Mouse (Mus musculus): ENCODE data around the gene Rab30. TPM values are rescaled to one million over a fixed set of nuclear protein-coding genes. Genes with fewer than 3 reads are reported as not detected.
"Not testable (repeated sequence)": the region's sequence is repeated elsewhere in the genome, so short reads cannot be mapped to it uniquely, and the experiment has no call there.

Gene Rab30
- total RNA-seq, 2 experiments from 2014 or later = 0.28 to 0.46 TPM

- ATAC-seq (replicated peaks; ENCODE audit: low FRiP score, low TSS enrichment, poor library complexity, severe bottlenecking) = no peak
Observed at GRCm38 (mm10) chr7:92742341-92742741, 938 bp downstream of the Rab30 start.

- ATAC-seq (replicated peaks; ENCODE audit: low FRiP score, low TSS enrichment, poor library complexity, severe bottlenecking) = peak; percentile 46
Observed at GRCm38 (mm10) chr7:92742774-92743173, 1.4 kb downstream of the Rab30 start.

GRCm38 (mm10) chr7:92743325-92743724 is 1.9 kb downstream of the Rab30 start:
- ATAC-seq (replicated peaks; ENCODE audit: low FRiP score, low TSS enrichment, poor library complexity, severe bottlenecking) = no peak

- no peak for ATAC-seq (replicated peaks; ENCODE audit: low FRiP score, low TSS enrichment, poor library complexity, severe bottlenecking)
Observed at GRCm38 (mm10) chr7:92750395-92750794, 9.0 kb downstream of the Rab30 start.

- ATAC-seq (replicated peaks; ENCODE audit: low FRiP score, low TSS enrichment, poor library complexity, severe bottlenecking) = no peak
Observed at GRCm38 (mm10) chr7:92758067-92758466, 16.7 kb downstream of the Rab30 start.

- no peak for ATAC-seq (replicated peaks; ENCODE audit: low FRiP score, low TSS enrichment, poor library complexity, severe bottlenecking)
Observed at GRCm38 (mm10) chr7:92760651-92761050, 19.2 kb downstream of the Rab30 start.

- ATAC-seq (replicated peaks; ENCODE audit: low FRiP score, low TSS enrichment, poor library complexity, severe bottlenecking) = no peak
Observed at GRCm38 (mm10) chr7:92761161-92761560, 19.8 kb downstream of the Rab30 start.

GRCm38 (mm10) chr7:92765426-92765825 is 24.0 kb downstream of the Rab30 start:
- no peak for ATAC-seq (replicated peaks; ENCODE audit: low FRiP score, low TSS enrichment, poor library complexity, severe bottlenecking)

GRCm38 (mm10) chr7:92766096-92767090 is 25.0 kb downstream of the Rab30 start:
- ATAC-seq (replicated peaks; ENCODE audit: low FRiP score, low TSS enrichment, poor library complexity, severe bottlenecking) = no peak

- not testable (repeated sequence) for ATAC-seq (replicated peaks; ENCODE audit: low FRiP score, low TSS enrichment, poor library complexity, severe bottlenecking)
Observed at GRCm38 (mm10) chr7:92768116-92768515, 26.7 kb downstream of the Rab30 start.

GRCm38 (mm10) chr7:92768859-92769258 is 27.5 kb downstream of the Rab30 start:
- ATAC-seq (replicated peaks; ENCODE audit: low FRiP score, low TSS enrichment, poor library complexity, severe bottlenecking) = no peak

- ATAC-seq (replicated peaks; ENCODE audit: low FRiP score, low TSS enrichment, poor library complexity, severe bottlenecking) = no peak
Observed at GRCm38 (mm10) chr7:92773006-92773405, 31.6 kb downstream of the Rab30 start.

GRCm38 (mm10) chr7:92773596-92773995 is 32.2 kb downstream of the Rab30 start:
- no peak for ATAC-seq (replicated peaks; ENCODE audit: low FRiP score, low TSS enrichment, poor library complexity, severe bottlenecking)

- no peak for ATAC-seq (replicated peaks; ENCODE audit: low FRiP score, low TSS enrichment, poor library complexity, severe bottlenecking)
Observed at GRCm38 (mm10) chr7:92774741-92775140, 33.3 kb downstream of the Rab30 start.

GRCm38 (mm10) chr7:92775703-92776102 is 34.3 kb downstream of the Rab30 start:
- ATAC-seq (replicated peaks; ENCODE audit: low FRiP score, low TSS enrichment, poor library complexity, severe bottlenecking) = no peak

- no peak for ATAC-seq (replicated peaks; ENCODE audit: low FRiP score, low TSS enrichment, poor library complexity, severe bottlenecking)
Observed at GRCm38 (mm10) chr7:92776647-92777046, 35.2 kb downstream of the Rab30 start.

- ATAC-seq (replicated peaks; ENCODE audit: low FRiP score, low TSS enrichment, poor library complexity, severe bottlenecking) = no peak
Observed at GRCm38 (mm10) chr7:92777108-92777973, 35.9 kb downstream of the Rab30 start.

- no peak for ATAC-seq (replicated peaks; ENCODE audit: low FRiP score, low TSS enrichment, poor library complexity, severe bottlenecking)
Observed at GRCm38 (mm10) chr7:92779058-92779457, 37.7 kb downstream of the Rab30 start.

- ATAC-seq (replicated peaks; ENCODE audit: low FRiP score, low TSS enrichment, poor library complexity, severe bottlenecking) = no peak
Observed at GRCm38 (mm10) chr7:92781361-92781760, 40.0 kb downstream of the Rab30 start.

GRCm38 (mm10) chr7:92781948-92782347 is 40.5 kb downstream of the Rab30 start:
- no peak for ATAC-seq (replicated peaks; ENCODE audit: low FRiP score, low TSS enrichment, poor library complexity, severe bottlenecking)

All from megakaryocyte-erythroid progenitor cell, adult 5-6 weeks (primary cell).